Mouse (Mus musculus) retina, adult 2 months (tissue): Measurements from ENCODE around the gene Lyst.
"Not testable (repeated sequence)": the region's sequence is repeated elsewhere in the genome, so short reads cannot be mapped to it uniquely, and the experiment has no call there.

Experiments used
- DNase-seq: peaks from one replicate; pipeline ENCODE4 v3.0.0-alpha.2; 2012; ENCODE audit warnings: low read depth, low spot score

Gene Lyst

DNA sequence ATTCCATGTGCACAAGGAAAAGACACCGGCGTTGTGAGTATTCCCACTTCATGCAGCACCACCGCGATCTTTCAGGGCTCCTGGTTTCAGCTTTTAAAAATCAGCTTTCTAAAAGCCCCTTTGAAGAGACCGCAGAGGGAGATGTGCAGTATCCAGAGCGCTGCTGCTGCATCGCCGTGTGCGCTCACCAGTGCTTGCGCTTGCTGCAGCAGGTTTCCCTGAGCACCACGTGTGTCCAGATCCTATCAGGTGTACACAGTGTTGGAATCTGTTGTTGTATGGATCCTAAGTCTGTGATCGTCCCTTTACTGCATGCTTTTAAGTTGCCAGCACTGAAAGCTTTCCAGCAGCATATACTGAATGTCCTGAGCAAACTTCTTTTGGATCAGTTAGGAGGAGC, 45.0 kb downstream of the Lyst start:
- DNase-seq, result no peak

GRCm38 (mm10) chr13:13637577-13637976, 47.4 kb downstream of the Lyst start:
- no peak for DNase-seq

GRCm38 (mm10) chr13:13637981-13638380, 47.8 kb downstream of the Lyst start:
- no peak for DNase-seq

- DNase-seq, result no peak
Observed at GRCm38 (mm10) chr13:13638725-13639124, 48.5 kb downstream of the Lyst start.

DNA sequence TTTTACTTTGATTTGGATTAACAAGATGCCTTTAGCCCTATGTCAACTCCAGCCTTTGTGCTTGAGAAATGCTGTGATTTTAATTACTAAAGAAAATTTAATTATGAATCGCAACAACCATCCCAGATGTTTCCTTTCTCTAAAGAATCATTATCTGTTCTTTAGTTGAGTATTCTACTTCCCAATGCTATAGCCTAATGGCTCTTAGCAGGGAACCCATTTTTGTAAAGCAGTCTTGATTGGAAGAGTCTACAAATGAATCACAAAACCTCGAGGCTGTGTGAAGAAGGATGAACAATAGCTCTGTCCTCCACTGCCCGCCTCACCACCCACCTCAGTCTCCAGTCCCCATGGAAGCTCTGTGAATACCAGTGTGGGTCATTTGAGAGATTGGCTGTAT, 57.1 kb downstream of the Lyst start:
- DNase-seq, result no peak

DNA sequence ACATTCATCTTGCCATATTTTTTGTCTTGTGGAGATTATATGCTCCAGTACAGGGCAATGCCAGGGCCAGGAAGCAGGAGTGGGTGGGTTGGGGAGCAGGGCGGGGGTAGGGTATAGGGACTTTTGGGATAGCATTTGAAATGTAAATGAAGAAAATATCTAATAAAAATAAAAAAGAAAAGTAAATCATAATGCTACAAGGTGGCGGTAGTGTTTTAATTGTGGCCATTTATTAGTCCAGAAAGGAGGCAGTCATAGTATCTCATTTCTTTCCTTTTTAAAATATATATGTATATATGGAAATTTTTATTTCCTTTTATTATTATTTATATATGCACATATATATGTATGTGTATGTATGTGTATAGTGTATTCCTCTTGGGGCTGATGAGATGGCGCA, 65.3 kb downstream of the Lyst start:
- no peak for DNase-seq

DNA sequence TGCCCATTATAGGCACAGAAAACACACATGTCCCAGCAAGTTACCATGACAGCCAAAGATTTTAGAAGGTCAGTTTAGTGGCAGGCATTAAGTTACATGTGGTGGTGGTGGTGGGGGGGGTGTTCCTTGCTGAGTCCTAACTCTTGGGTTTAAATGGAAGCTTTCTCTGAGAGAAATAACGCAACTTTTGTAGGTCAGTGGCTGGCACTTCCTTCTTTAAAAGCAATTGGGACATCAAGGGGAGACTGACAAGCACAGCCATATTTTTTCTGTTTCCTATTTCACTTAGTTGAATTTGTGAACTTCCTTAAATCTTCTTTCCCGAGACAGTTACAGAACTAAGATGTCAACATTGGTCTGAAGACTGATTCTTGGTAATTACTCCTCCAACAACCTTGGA, 75.9 kb downstream of the Lyst start:
- not testable (repeated sequence) for DNase-seq

GRCm38 (mm10) chr13:13670669-13671068, 80.5 kb downstream of the Lyst start:
- DNase-seq, result no peak

DNA sequence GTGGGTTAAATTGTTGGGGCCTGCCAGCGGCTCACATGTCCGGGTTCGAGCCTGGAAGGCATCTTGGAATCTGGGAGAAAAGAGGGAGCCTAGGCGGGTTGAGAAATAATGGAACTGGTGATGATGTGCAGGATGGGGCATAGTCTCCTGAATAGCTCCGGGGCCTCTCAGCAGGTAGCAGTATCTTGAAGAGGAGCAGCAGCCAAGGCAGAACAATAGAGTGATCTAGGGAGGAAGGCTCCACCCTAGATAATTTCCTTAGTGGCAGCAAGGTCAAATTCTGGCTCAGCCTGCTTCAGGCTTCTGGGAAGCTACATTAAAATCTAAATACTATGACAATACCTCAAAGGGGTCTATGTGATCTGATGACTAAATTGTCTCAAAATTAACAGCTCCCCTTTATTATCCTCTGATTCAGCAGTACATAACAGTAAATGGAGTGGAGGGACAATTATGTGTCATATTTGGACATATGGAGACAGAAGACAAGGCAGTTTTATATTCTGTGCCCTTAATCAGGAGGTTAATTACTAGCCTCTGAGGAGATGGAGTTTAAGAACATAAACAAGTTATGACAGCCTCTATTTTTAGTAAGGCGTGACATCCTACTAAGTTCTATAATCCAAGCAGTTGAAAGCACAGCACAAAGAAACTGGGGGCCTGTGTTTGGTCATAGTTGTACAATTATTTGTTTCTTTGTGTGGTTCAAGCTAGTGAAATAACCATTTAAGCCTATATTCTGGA, 81.6 kb downstream of the Lyst start:
- no peak for DNase-seq

GRCm38 (mm10) chr13:13674669-13675343, 84.6 kb downstream of the Lyst start:
- DNase-seq, result no peak

DNA sequence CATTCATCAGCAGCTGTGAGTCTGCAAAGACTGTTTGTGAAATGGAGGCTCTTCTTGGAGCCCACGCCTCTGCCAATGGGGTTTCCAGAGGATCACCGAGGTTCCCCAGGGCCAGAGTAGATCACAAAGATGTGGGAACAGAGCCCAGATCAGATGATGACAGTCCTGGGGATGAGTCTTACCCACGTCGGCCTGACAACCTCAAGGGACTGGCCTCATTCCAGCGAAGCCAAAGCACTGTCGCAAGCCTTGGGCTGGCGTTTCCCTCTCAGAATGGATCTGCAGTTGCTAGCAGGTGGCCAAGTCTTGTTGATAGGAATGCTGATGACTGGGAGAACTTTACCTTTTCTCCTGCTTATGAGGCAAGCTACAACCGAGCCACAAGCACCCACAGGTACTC, 87.7 kb downstream of the Lyst start:
- DNase-seq, result no peak

DNA sequence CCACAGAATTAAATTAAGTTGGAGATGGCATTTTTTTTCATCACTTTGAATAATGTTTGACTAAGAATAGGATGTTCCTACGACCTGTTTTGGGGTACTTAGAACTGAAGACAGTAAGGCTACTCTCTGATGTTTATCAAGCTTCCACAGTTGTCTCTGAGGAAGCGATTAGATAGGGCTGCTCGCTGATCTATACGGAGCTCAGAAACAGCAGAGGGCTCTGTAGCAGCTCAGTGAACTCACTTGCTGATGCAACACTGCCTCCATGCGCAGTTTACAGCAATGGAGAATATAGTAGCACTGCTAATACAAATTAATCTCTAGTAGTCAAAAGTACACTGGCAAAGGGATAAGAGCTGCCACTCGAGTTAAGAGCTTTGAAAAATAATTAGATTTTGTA, 91.4 kb downstream of the Lyst start:
- no peak for DNase-seq

- no peak for DNase-seq
Observed at GRCm38 (mm10) chr13:13703476-13703875, 113.3 kb downstream of the Lyst start.

DNA sequence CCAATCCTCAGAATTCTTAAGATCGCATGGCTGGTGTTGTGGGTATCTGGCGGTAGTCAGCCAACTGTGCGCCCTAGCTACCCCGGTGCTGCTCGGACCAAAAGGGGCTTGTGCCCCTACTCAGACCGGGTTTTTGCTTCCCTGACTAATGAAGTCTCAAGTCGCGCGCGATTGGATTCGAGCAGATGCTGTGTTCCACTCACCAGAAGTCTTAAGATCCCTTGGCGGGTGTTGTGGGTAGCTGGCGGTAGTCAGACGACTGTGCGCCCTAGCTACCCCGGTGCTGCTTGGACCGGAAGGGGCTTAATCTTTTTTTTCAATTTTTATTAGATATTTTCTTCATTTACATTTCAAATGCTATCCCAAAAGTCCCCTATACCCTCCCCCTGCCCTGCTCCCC, 131.2 kb downstream of the Lyst start:
- DNase-seq, result not testable (repeated sequence)

DNA sequence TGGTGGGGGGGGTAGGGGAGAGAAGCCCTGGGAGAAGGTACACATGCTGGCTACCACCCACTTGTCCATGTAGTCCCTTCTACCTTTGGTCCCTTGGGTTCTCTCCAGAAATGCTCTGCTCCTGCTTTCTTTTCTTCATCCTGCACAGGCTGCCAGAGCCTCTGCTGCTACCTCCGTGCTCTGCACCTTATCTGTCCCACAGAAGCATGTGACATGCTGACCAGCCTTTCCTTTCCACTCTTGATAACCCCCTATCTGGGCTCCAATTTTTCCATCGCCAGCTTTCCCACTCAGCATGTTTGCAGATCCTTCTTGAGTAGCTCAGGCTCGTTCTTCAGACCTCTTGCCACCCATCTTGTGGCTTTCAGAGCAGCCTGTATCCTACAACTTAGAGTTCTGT, 133.1 kb downstream of the Lyst start:
- no peak for DNase-seq

DNA sequence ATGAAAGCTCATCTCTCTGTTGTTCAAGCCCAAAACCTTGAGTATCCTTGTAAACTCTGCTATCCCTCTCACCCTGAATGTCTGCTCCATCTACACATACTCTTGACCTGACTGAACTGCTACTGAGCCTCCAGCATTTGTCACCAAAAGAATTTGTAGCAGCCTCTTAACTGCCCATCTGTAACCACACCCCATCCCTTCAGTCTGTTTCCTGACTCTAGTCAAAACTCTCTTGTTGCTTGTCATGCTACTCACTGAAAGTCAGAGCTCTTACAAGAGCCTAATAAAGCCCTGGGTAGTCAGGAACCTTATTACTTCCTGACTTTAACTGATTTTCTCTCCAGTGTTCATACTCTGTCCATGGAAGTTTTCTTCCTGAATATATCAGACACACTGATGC, 133.6 kb downstream of the Lyst start:
- DNase-seq, result no peak

DNA sequence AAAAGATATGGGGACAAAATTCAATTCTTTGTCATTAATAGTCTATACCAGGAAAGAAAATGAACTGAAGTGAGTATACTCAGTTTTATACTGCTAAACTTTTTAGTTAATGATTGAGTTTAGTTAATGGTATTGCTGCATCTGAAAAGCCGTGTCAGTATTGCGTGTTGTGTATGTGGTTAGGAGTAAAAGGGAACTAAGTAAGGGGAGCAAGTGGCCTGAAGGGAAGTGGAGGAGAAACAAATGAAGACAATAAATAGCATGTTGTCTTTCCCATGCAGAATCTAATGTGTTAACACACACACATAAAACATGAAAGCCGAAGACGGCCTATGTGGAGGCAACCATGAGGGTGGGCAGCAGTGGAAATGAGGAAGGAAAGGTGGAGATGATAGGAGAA, 149.0 kb downstream of the Lyst start:
- DNase-seq, result no peak

DNA sequence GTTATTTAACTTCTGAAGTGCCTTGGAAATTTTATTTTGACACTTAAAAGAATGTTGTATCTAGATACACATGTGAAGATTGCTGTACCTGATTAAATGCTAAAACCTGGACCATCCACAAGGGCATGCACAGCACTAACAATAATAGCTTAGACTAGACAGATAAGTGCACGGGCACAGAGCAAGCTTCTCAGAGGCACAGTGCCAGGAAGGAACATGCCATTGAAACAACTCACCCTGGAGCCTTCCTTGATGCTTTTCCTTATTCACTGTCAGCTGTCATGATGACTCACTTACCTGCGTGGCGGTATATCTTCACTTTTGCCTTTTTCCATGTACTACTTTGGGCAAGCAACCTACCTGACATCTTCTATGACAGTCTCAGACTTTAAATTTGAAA, 155.7 kb downstream of the Lyst start:
- no peak for DNase-seq

DNA sequence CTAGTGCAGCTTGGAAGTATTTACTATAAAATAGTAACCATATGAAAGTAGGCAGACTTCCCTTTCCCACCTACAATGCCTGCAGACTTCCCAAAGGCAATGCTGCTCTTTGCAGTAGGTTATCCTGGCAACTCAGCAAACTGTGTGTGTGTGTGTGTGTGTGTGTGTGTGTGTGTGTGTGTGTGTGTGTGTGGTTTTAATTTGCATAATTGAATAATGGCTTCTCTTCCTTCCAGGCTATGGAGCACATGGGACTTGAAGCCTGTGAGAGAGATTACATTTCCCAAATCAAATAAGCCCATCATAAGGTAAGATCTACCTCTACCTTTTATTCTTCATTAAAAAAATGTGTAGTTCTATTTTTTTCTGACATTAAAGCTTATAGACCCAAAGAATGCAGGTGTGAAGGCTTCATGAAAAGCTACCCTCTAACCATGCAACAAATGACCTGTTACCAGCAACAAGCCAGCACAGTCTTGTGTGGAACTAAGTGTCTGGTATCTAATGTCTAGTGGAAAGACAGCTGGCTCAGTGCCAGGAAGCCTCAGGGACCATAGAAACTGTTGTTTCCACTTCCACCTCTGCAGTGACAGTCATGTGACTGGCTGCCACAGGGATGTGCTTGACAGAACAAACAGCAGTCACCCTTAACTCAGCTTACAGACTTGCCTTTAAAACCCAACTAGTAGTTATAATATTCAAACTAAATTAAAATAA, 185.7 kb downstream of the Lyst start:
- DNase-seq, result no peak

DNA sequence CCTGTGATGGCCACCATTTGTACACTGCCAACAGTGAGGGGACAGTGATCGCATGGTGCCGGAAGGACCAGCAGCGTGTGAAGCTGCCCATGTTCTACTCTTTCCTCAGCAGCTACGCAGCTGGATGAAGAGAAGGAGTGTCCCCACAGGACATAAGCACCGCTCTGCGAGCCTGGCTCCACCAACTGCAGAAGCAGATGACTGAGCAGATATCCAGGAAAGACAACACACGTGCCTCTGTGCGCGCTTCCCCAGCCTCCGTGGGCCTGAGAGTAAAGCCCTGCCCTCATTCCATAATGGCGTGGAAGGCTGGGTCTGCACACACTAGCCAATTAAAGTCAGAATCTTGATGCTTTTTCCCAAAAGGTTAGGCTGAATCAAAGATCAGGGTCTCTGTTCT, 186.9 kb downstream of the Lyst start:
- no peak for DNase-seq

GRCm38 (mm10) chr13:13777696-13778095, 187.5 kb downstream of the Lyst start:
- no peak for DNase-seq

DNA sequence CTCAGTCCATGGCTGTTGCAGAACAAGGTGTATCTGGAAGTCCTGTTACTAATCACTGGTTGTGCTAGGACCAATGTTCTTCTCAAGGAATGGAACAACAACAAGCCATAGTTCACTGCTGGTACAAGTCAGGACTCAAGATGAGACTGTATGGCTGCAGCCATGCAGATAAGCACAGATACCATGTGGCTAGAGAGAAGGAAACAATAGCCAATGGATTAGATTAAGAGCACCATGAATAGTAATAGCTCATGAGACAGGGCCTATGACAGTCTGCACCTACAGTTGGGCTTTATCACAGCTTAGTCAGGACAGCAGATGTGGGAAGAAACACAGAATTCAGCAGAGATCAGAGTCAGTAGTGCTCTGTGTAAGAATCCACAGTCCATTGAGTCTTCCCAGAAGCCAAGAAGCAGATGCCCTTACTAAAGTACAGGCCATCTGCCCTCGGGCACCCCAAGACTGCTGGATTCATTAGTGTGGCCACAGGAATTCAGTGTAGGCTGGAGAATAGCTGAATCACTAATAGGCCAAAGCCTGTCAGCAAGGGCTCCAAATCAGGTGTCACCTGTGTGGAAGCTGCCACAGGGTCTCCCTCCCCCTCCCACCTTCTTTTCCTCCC, 188.8 kb downstream of the Lyst start:
- DNase-seq, result no peak
